Mouse (Mus musculus): ENCODE measurements at regions not wholly inside any gene's neighbourhood (a gene's known extent, or its start where the extent isn't known, plus 50 kb on each side); places are given as distances from the start of the nearest gene placed in this dataset.

- no peak for TF ChIP-seq NRF1 (IDR thresholded peaks at IDR 0.05; ENCODE audit: low read depth, low read length)
- TF ChIP-seq CTCF (conservative IDR thresholded peaks at IDR 0.05 in 1 of 2, IDR thresholded peaks at IDR 0.05 in 1 of 2; ENCODE audit: low read depth in 2 of 2, low read length in 2 of 2) = no peak
Observed at GRCm38 (mm10) chr1:64391525-64391924, 140.9 kb upstream of the Creb1 start.

Measured in CH12.LX (cell line).